Mouse (Mus musculus) midbrain, embryonic 11.5 days (tissue): ENCODE measurements around the gene Mmd. TPM values are rescaled to one million over a fixed set of nuclear protein-coding genes. Genes with fewer than 3 reads are reported as not detected.
"Not testable (repeated sequence)": the region's sequence is repeated elsewhere in the genome, so short reads cannot be mapped to it uniquely, and the experiment has no call there.

Experiments used
- ATAC-seq: fragments of 200-750 bp; cut with Nextera tagmentation; 2 replicates; pipeline ENCODE4 v1.8.0; 2017; ENCODE audit warnings: moderate TSS enrichment, moderate library complexity; ENCODE audit not compliant: low FRiP score
- DNase-seq: peaks from one replicate; pipeline ENCODE4 v3.0.0; 2015; ENCODE audit warnings: low spot score; ENCODE audit errors: missing footprints
- H3K27ac ChIP-seq: fragments of 300-500 bp; sonication (generic); 2 replicates; pipeline ENCODE4 v1.5.1; 2014; ENCODE audit warnings: low read depth, low read length
- H3K27me3 ChIP-seq: fragments of 300-500 bp; sonication (generic); 2 replicates; pipeline ENCODE4 v1.6.1; 2014; ENCODE audit warnings: mild to moderate bottlenecking, low read length, moderate library complexity, mixed read lengths; ENCODE audit not compliant: control insufficient read depth, insufficient read depth
- H3K36me3 ChIP-seq: fragments of 300-500 bp; sonication (generic); 2 replicates; pipeline ENCODE4 v1.6.1; 2014; ENCODE audit warnings: mild to moderate bottlenecking, low read length, moderate library complexity, mixed read lengths; ENCODE audit not compliant: control insufficient read depth, insufficient read depth
- H3K4me1 ChIP-seq: fragments of 300-500 bp; sonication (generic); 2 replicates; pipeline ENCODE4 v1.6.1; 2014; ENCODE audit warnings: low read length; ENCODE audit not compliant: control insufficient read depth, insufficient read depth
- H3K4me2 ChIP-seq: fragments of 300-500 bp; sonication (generic); 2 replicates; pipeline ENCODE4 v1.6.1; 2014; ENCODE audit warnings: mild to moderate bottlenecking, moderate library complexity
- H3K4me3 ChIP-seq: fragments of 300-500 bp; sonication (generic); 2 replicates; pipeline ENCODE4 v1.5.1; 2014; ENCODE audit warnings: low read depth, low read length
- H3K9ac ChIP-seq: fragments of 300-500 bp; sonication (generic); 2 replicates; pipeline ENCODE4 v1.6.1; 2014; ENCODE audit warnings: low read length
- H3K9me3 ChIP-seq: fragments of 300-500 bp; sonication (generic); 2 replicates; pipeline ENCODE4 v1.6.1; 2016; ENCODE audit warnings: low read length; ENCODE audit not compliant: control insufficient read depth
- WGBS: fragments of 180-500 bp; shearing (Covaris S2); extraction: QIAGEN DNeasy Blood & Tissue Kit; methylation state at CpG from one replicate; pipeline ENCODE4 v1.1.7; 2014; 5-methylcytosine and 5-hydroxymethylcytosine counted together
- polyA plus RNA-seq: library from polyadenylated mRNA; unstranded; fragments of >200 nt; fragmentation: Nextera tagmentation; extraction: Ambion mirVana; gene quantifications from 2 replicates; pipeline ENCODE4 v1.2.1, GENCODE M21; 2014

Mmd gene
- polyA plus RNA-seq, 1 experiment from 2014 or later, result 48.1 TPM

DNA sequence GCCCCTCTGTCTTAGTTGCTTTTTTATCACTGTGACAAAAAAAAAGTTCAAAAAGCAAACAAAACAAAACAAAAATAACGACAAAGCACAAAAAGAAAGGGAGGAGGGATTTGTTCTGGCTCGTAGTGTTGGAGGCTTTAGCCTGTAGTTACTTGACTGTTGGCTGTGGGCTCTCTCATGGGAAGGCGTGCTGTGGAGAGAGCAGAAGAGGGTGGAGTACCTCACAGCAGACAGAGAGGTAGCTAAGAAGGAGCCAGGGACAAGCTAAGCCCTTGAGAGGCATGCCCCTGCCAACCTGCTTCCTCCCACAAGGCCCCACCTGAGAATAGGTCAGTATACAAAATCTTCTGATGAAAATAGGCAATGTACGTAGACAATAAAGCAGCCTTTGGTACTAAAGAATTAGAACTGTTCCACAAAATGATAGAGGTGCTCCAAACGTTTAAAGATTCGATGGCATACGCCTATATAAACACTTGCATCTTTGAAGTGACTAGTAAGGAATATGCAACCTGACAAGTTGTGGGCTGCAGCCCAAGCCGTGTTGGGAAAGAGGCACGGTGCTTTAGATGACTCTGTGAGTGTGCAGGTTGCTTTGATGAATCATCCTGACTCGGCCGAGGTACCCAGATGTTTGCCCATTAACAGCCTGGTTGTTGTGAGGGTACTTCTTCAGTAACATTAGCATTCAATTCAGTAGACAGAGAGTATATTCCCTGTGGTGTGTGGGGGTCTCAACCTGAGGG lies 21.0 kb downstream of the Mmd start:
- 87% methylated on average over 11 of the region's 11 CpGs for whole genome bisulfite sequencing
- Histone ChIP-seq H3K36me3 (no peaks in the 10 kb centered on the region), H3K4me1 (peaks cover 2% of the 10 kb centered on the region; the same call in 1 of the 2 replicates), H3K4me3 (no peak overlapping the region), H3K27ac (no peak overlapping the region), H3K9ac (no peak overlapping the region), H3K27me3 (no peaks in the 10 kb centered on the region; the same call in 1 of the 2 replicates), H3K4me2 (no peak overlapping the region), H3K9me3 (no peaks in the 10 kb centered on the region)
- no peak for ATAC-seq
- DNase-seq, result no peak

DNA sequence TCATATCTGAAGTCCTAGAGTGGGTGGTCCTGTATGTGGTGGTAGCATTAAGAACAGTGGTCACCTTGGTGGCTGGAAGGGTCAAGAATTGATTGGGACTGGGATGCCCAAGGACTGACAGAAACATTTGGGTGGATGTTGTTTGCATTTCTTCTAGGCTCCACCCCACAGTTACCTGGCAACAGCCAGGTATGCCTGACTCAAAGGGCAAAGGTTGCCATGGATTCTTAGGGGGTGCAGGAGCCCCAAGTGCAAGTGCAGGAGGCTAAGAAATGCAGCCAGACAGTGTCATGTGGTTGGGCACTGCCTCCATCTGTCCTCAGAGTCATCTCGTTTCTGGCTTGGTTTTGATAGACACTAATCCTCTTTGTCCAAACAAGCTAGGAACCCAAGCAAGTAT lies 24.9 kb downstream of the Mmd start:
- no peaks in the 10 kb centered on the region for H3K9me3 ChIP-seq
- H3K27me3 ChIP-seq, result no peaks in the 10 kb centered on the region
- no peak overlapping the region for H3K4me3 ChIP-seq
- H3K9ac ChIP-seq, result no peak overlapping the region
- H3K36me3 ChIP-seq, result no peaks in the 10 kb centered on the region
- H3K4me1 ChIP-seq, result peaks cover 2% of the 10 kb centered on the region; the same call in 1 of the 2 replicates
- no peak overlapping the region for H3K27ac ChIP-seq
- WGBS, result 27% methylated on average over 1 of the region's 1 CpGs
- no peak overlapping the region for H3K4me2 ChIP-seq
- ATAC-seq (no peak), DNase-seq (no peak)

DNA sequence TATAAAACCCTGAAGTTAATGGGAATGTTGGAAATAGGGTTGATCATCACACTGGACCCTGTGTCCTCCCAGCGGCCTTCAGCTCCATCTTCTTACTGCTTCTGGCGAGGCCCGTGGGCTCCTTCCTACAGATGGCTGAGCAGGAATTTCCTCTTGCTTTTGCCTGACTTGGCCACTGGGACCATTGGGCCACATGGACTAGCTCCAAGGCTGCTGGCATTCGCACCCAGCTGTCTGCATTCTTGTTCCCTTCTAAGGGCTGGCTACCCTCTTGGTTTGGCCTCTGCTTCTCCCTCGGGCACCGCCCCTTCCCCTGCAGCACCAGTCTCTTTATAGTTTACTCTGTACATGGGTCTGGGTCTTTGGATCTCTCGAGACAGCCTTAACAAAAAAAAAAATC lies 26.4 kb downstream of the Mmd start:
- Histone ChIP-seq H3K9ac (no peak overlapping the region), H3K27me3 (no peaks in the 10 kb centered on the region), H3K4me2 (no peak overlapping the region), H3K27ac (no peak overlapping the region), H3K4me1 (no peaks in the 10 kb centered on the region), H3K9me3 (no peaks in the 10 kb centered on the region), H3K36me3 (no peaks in the 10 kb centered on the region), H3K4me3 (no peak overlapping the region)
- ATAC-seq (no peak), DNase-seq (no peak)
- 88% methylated on average over 7 of the region's 7 CpGs for WGBS

DNA sequence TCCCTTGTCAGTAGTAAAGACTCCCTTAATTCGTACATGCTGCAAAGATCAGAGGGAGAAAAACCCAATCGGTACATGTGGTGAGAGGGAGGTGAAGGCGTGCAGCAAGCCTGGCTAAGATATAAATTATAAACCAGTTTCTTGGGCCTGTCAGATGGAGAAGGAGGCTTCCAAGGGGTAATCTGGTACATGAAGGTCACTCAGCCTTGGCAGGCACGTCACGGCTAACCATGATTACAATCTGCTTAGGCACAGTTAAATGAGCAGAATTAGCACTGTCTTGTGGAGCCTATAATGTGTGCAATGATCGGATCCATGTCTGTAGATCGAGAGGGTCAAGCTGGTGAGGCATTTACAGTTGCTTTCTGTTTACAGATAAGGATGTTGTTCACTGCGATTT lies 26.9 kb downstream of the Mmd start:
- DNase-seq (no peak), ATAC-seq (no peak)
- Histone ChIP-seq H3K9ac (no peak overlapping the region), H3K4me1 (no peaks in the 10 kb centered on the region), H3K27me3 (no peaks in the 10 kb centered on the region), H3K27ac (no peak overlapping the region), H3K36me3 (no peaks in the 10 kb centered on the region), H3K9me3 (no peaks in the 10 kb centered on the region), H3K4me2 (no peak overlapping the region), H3K4me3 (no peak overlapping the region)
- WGBS, result 87% methylated on average over 8 of the region's 8 CpGs

DNA sequence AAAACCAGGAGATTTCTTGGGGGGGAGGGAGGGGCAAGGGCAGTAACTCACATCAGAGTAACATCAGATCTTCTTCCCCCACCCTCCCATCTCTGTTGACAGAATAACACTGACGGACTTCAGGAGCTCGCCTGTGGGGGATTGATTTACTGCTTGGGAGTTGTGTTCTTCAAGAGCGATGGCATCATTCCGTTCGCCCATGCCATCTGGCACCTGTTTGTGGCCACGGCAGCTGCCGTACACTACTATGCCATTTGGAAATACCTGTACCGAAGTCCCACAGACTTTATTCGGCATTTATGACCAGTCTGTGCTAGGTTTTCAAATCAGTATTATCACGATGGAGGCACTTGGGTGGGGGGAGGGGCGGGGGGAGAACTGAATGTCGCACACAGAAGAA lies 27.3 kb downstream of the Mmd start:
- Histone ChIP-seq H3K4me3 (no peak overlapping the region), H3K4me1 (no peaks in the 10 kb centered on the region), H3K36me3 (no peaks in the 10 kb centered on the region), H3K27me3 (no peaks in the 10 kb centered on the region), H3K4me2 (no peak overlapping the region), H3K27ac (no peak overlapping the region), H3K9me3 (no peaks in the 10 kb centered on the region), H3K9ac (no peak overlapping the region)
- no peak for ATAC-seq
- 95% methylated on average over 12 of the region's 12 CpGs for WGBS
- DNase-seq, result no peak

DNA sequence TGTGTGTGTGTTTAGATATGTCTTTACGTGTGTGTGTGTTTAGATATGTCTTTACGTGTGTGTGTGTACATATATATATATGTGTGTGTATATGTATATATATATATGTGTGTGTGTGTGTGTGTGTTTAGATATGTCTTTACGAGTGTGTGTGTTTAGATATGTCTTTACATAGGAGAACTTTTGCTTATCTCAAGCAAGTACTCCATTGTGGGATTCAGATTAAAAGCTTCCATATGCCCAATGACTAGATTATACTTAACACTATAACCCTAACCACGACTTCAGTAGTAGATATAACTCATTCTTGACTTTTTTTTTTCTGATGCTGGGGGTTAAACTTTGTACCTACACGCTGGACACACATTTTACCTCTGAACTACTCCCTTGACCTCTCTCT lies 30.8 kb downstream of the Mmd start:
- Histone ChIP-seq H3K27ac (no peak overlapping the region), H3K36me3 (no peaks in the 10 kb centered on the region), H3K27me3 (no peaks in the 10 kb centered on the region), H3K9me3 (no peaks in the 10 kb centered on the region), H3K4me3 (no peak overlapping the region), H3K4me1 (no peaks in the 10 kb centered on the region), H3K9ac (no peak overlapping the region), H3K4me2 (no peak overlapping the region)
- 89% methylated on average over 5 of the region's 5 CpGs for WGBS
- DNase-seq (no peak), ATAC-seq (no peak)

DNA sequence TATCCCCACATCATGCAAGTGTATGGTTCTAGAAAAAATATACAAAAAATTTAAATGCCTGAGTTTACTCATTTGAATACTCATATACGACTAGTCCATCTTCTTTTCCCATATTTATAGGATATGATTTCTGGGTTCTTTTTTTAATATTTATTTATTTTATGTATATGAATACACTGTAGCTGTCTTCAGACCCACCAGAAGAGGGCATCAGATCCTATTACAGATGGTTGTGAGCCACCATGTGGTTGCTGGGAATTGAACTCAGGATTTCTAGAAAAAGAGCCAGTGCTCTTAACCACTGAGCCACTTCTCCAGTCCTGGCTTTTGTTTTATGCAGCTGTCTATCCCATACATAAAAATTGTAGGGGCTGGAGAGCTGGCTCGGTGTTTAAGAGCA lies 32.7 kb downstream of the Mmd start:
- H3K4me2 ChIP-seq, H3K36me3 ChIP-seq, DNase-seq, H3K4me1 ChIP-seq, ATAC-seq, H3K4me3 ChIP-seq, H3K27me3 ChIP-seq, H3K27ac ChIP-seq, H3K9ac ChIP-seq, H3K9me3 ChIP-seq: not testable (repeated sequence)
- 90% methylated on average over 2 of the region's 2 CpGs for WGBS

DNA sequence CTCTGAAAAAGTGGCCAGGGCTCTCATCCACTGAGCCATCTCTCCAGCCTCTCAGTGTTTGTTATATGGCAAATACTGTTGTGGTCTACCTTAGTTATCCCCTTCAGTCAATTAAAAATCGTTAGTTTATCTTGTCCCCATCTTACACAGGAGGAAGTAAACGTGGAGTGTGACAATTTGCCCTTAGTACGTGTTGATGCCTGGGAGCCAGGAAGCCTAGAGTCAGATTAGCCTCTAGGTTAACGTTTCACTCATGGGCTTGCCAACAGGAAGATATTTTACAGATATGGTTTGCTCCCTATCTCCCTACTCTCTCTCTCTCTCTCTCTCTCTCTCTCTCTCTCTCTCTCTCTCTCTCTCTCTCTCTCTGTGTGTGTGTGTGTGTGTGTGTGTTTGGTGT lies 33.9 kb downstream of the Mmd start:
- no peak overlapping the region for H3K27ac ChIP-seq
- no peak overlapping the region for H3K4me3 ChIP-seq
- DNase-seq (no peak), ATAC-seq (no peak)
- no peaks in the 10 kb centered on the region for H3K4me1 ChIP-seq
- H3K4me2 ChIP-seq, result no peak overlapping the region
- no peaks in the 10 kb centered on the region for H3K27me3 ChIP-seq
- H3K9me3 ChIP-seq, result no peaks in the 10 kb centered on the region
- 73% methylated on average over 4 of the region's 4 CpGs for WGBS
- H3K36me3 ChIP-seq, result no peaks in the 10 kb centered on the region
- no peak overlapping the region for H3K9ac ChIP-seq

DNA sequence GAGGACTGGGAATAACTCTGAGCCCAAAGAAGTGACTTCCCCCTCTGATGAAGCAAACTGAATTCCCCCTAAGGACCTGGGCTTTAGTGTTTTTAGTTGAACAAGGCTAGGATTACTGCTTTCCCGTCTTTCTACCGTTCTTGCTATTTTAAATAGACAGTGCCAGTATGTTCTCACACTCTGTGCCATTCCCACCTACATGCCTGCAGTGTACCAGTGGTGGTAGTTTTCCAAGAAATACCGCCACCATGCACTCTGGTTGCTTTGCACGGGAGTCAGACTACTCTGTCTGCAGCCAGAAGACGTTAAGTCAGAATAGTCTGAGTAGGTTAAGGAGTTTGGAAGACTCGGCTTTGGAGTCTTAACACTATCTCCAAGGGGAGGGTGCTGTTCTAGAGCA lies 34.3 kb downstream of the Mmd start:
- Histone ChIP-seq H3K27ac (no peak overlapping the region), H3K4me2 (no peak overlapping the region), H3K9ac (no peak overlapping the region), H3K4me1 (no peaks in the 10 kb centered on the region), H3K4me3 (no peak overlapping the region), H3K36me3 (no peaks in the 10 kb centered on the region), H3K27me3 (no peaks in the 10 kb centered on the region), H3K9me3 (no peaks in the 10 kb centered on the region)
- ATAC-seq (no peak), DNase-seq (no peak)
- WGBS, result 88% methylated on average over 6 of the region's 6 CpGs
